15 mouse cellular contexts compared by ENCODE assay signal in the genomic region with DNA sequence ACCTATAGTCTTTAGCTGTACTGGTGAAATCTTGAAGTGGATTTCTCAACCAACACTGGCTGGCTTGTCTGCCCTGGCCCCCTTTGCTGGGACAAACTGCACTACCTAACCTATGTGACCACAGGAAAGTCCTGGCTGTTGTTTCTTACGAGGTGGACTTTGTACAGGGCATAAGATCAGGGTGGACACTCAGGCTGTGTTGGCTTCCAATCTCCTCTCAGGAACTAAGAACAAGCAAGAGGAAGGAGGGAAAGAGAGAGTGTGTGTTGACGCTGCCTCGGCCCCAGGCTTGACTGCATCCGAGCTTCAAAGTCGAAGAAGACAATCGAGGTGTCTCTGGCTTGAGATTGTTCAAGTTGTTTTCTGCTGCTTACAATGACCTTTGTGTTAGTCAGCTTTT.
"Had no signal": no experiment of that assay in that cellular context is flagged by ENCODE, and none has a peak within 500 bp of the region (broad histone marks: within the 10 kb centered on the region; RNA-seq: fewer than 3 reads in every experiment).

No protein-coding gene starts in this region.

- H3K4me3 ChIP-seq: limb, embryonic 12.5 days; liver, embryonic 15.5 days; midbrain, embryonic 13.5 days had no signal

- H3K9me3 ChIP-seq: limb, embryonic 12.5 days; liver, embryonic 15.5 days; midbrain, embryonic 13.5 days had no signal

- H3K4me2 ChIP-seq: limb, embryonic 12.5 days; liver, embryonic 11.5 days; liver, embryonic 15.5 days; midbrain, embryonic 13.5 days had no signal

- H3K36me3 ChIP-seq: limb, embryonic 12.5 days; liver, embryonic 15.5 days had no signal

- H3K27ac ChIP-seq: limb, embryonic 12.5 days; liver, embryonic 15.5 days; midbrain, embryonic 13.5 days; stomach, postnatal 0 days had no signal

- ATAC-seq: hindbrain, embryonic 16.5 days; inflammation-experienced regulatory T-cells, adult 6 months; lung, postnatal 0 days; midbrain, embryonic 13.5 days had no signal

- H3K27me3 ChIP-seq: limb, embryonic 12.5 days; liver, embryonic 15.5 days; midbrain, embryonic 13.5 days had no signal

- DNase-seq: layer of hippocampus, adult 9-11 months; layer of hippocampus, postnatal 36 days; lung, adult 2 months; lung, postnatal 36 days; right cerebral cortex, adult 18-20 months; right cerebral cortex, postnatal 25 days; thymus, postnatal 4 days had no signal

- H3K4me1 ChIP-seq: liver, embryonic 15.5 days had no signal

- H3K9ac ChIP-seq: limb, embryonic 12.5 days; liver, embryonic 15.5 days; midbrain, embryonic 13.5 days had no signal
